15 mouse cellular contexts compared by ENCODE assay signal in genomic region chr4:8431032-8431332, GRCm38 (mm10).
"Had no signal": no experiment of that assay in that cellular context is flagged by ENCODE, and none has a peak within 500 bp of the region (broad histone marks: within the 10 kb centered on the region; RNA-seq: fewer than 3 reads in every experiment).

No protein-coding gene starts in this region.

- H3K4me3 ChIP-seq: layer of hippocampus, adult 2 months; limb, embryonic 12.5 days; liver, embryonic 13.5 days; lung, embryonic 15.5 days; neural tube, embryonic 13.5 days had no signal

- H3K4me1 ChIP-seq: limb, embryonic 12.5 days; liver, embryonic 13.5 days; lung, embryonic 15.5 days; neural tube, embryonic 13.5 days had no signal

- H3K9ac ChIP-seq: limb, embryonic 12.5 days; liver, embryonic 13.5 days; liver, postnatal 0 days; lung, embryonic 15.5 days; neural tube, embryonic 13.5 days had no signal

- H3K36me3 ChIP-seq: limb, embryonic 12.5 days; liver, embryonic 13.5 days; lung, embryonic 15.5 days; neural tube, embryonic 13.5 days had no signal

- H3K27me3 ChIP-seq: liver, embryonic 13.5 days; lung, embryonic 15.5 days; neural tube, embryonic 13.5 days had no signal

- H3K9me3 ChIP-seq: limb, embryonic 12.5 days; liver, embryonic 13.5 days; lung, embryonic 15.5 days had no signal

- ATAC-seq: liver, postnatal 0 days had no signal

- H3K4me2 ChIP-seq: limb, embryonic 12.5 days; liver, embryonic 13.5 days; lung, embryonic 15.5 days; neural tube, embryonic 13.5 days had no signal

- DNase-seq: kidney, adult 8-10 months; kidney, postnatal 4 days; liver; liver, embryonic 13.5 days; liver, postnatal 0 days; lung, postnatal 14 days; midbrain, embryonic 14.5 days; right cerebral cortex, postnatal 14 days; thymus, postnatal 4 days had no signal

- H3K27ac ChIP-seq: kidney, postnatal 0 days; layer of hippocampus, adult 2 months; limb, embryonic 12.5 days; liver, embryonic 13.5 days; lung, embryonic 15.5 days; macrophage; neural tube, embryonic 13.5 days had no signal
